Mouse (Mus musculus) thymus, adult 2 months (tissue): ENCODE data around the gene Lsm11. TPM values are rescaled to one million over a fixed set of nuclear protein-coding genes. Genes with fewer than 3 reads are reported as not detected.

Experiments used
- DNase-seq: peaks from one replicate; pipeline ENCODE4 v3.0.0; 2021
- H3K27ac ChIP-seq: fragments of 200-500 bp; 2 replicates; pipeline ENCODE4 v1.5.1; 2012; ENCODE audit warnings: low read length, control low read depth; ENCODE audit not compliant: control insufficient read depth, insufficient read depth
- H3K27me3 ChIP-seq: fragments of 200-500 bp; 2 replicates; pipeline ENCODE4 v1.6.1; 2012; ENCODE audit warnings: mild to moderate bottlenecking, low read length, moderate library complexity, mixed read lengths; ENCODE audit not compliant: control insufficient read depth, insufficient read depth
- H3K36me3 ChIP-seq: fragments of 200-500 bp; 2 replicates; pipeline ENCODE4 v1.6.1; 2012; ENCODE audit warnings: mild to moderate bottlenecking, low read length, moderate library complexity; ENCODE audit not compliant: control insufficient read depth, insufficient read depth
- H3K4me1 ChIP-seq: fragments of 200-500 bp; replicated peaks from 2 replicates; pipeline ENCODE4 v1.6.1; 2012; ENCODE audit warnings: low read length; ENCODE audit not compliant: control insufficient read depth, insufficient read depth
- H3K4me3 ChIP-seq: fragments of 200-500 bp; 2 replicates; pipeline ENCODE4 v1.5.1; 2012; ENCODE audit warnings: mild to moderate bottlenecking, low read length, control low read depth, moderate library complexity; ENCODE audit not compliant: control insufficient read depth, insufficient read depth
- CTCF ChIP-seq: fragments of 200-500 bp; IDR thresholded peaks from 2 replicates; pipeline ENCODE4 v1.5.1; 2012; ENCODE audit warnings: mild to moderate bottlenecking, control low read depth, low read length, moderate library complexity, borderline replicate concordance; ENCODE audit not compliant: control insufficient read depth, poor library complexity, insufficient read depth; ENCODE audit errors: extremely low read depth
- POLR2A ChIP-seq: fragments of 200-500 bp; IDR thresholded peaks from 2 replicates; pipeline ENCODE4 v1.6.1; 2012; ENCODE audit warnings: mild to moderate bottlenecking, low read length, control low read depth, moderate library complexity; ENCODE audit not compliant: control insufficient read depth, poor library complexity, insufficient read depth; ENCODE audit errors: extremely low read depth
- WGBS: fragments of 180-500 bp; shearing (Covaris S2); methylation state at CpG from one replicate; pipeline ENCODE4 v1.1.7; 2018; 5-methylcytosine and 5-hydroxymethylcytosine counted together
- polyA plus RNA-seq: library from polyadenylated mRNA; depleted of rRNA; stranded (reverse); fragments of >200 nt; gene quantifications from 2 replicates; pipeline ENCODE4 v1.2.3, GENCODE M21; 2012

Gene Lsm11
- polyA plus RNA-seq, 1 experiment, result 11.4 TPM

DNA sequence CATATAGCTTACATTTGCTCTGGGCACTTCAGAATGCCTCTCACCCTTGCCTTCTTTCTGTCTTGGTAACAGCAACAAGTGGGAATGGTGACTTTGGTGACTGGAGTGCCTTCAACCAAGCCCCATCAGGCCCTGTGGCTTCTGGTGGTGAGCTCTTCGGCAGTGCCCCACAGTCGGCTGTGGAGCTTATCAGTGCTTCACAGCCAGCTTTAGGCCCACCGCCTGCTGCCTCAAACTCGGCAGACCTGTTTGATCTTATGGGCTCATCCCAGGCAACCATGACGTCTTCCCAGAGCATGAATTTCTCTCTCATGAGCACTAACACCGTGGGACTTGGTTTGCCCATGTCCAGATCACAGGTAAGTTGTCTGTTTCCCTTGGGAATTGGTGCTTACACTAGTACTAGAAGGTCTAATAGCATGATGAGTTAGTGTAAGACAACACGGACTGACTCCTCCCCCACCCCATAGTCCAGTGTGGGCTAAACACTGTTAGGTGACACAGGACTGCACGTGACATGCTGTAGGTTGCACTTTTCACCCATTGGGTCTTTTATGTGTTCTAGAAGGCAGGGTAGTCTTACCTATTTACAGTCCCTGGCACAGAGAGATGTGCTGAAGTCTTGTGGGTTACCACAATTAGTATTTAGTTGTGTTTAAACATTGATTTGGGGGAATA, 38.5 kb downstream of the Lsm11 start:
- no peak overlapping the region for H3K4me3 ChIP-seq
- WGBS, result 97% methylated on average over 8 of the region's 8 CpGs
- H3K36me3 ChIP-seq, result peaks cover 44% of the 10 kb centered on the region
- no peak overlapping the region for H3K27ac ChIP-seq
- no peak for TF ChIP-seq CTCF
- TF ChIP-seq POLR2A, result no peak
- no peaks in the 10 kb centered on the region for H3K4me1 ChIP-seq
- no peak for DNase-seq
- H3K27me3 ChIP-seq, result no peaks in the 10 kb centered on the region

DNA sequence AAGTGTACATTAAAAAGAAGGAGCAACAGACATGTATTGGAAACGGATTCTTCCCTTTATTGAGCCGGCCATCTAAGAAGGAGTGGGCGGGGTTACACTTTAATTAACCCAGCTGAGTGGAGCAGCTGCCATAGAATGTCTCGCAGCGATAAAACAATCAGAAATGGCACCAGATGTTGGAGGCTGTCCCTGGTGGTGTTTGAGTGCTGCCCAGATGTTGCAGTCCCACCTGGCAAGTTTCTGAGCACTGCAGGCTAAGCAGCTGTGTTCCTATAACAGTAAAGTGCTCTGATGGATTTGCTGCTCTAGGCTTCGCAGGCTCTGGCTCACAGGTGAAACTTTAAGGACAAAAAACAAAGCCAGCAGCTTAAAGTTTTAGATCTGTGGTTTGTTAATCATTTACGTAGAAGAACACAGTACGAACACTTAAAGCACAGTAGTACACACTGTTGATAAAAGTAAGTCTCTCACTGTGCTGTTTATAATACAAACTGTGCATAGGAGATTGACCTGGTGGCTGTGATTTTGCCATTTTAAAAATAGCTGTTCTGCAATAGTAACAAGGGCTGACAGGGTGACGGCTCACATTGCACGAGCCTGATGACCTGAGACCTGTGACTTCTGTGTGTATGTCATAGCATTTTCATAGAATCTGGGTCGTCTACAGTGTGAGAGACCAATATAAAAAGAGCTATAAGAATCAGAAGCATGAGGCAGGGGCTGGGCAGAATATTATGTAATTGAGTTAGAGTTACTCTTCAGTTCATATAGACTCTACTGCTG, 44.3 kb downstream of the Lsm11 start:
- Histone ChIP-seq H3K27me3 (no peaks in the 10 kb centered on the region), H3K36me3 (peaks cover 20% of the 10 kb centered on the region), H3K4me1 (no peaks in the 10 kb centered on the region), H3K27ac (no peak overlapping the region), H3K4me3 (no peak overlapping the region)
- WGBS, result 94% methylated on average over 11 of the region's 11 CpGs
- DNase-seq, result no peak
- TF ChIP-seq CTCF, result no peak
- no peak for TF ChIP-seq POLR2A

DNA sequence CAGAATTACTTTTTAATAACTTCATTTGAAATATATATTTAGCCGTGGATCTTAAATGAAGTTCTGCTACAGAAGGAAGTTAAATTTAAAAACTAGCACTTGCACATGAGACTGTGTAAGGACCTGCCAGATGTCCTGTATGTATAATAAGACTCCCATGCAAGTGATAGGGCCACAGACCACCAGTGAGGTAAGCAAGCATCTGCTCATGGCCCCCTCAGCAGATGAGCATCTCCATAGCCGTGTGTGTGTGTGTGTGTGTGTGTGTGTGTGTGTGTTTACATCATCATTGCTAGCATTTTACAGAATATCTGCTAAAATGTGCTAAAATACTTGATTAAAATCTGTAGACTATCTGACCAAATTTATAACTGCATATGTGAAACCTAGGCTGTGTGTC, 47.3 kb downstream of the Lsm11 start:
- H3K4me3 ChIP-seq, result no peak overlapping the region
- H3K27ac ChIP-seq, result no peak overlapping the region
- WGBS, result 96% methylated on average over 2 of the region's 2 CpGs
- no peaks in the 10 kb centered on the region for H3K4me1 ChIP-seq
- no peak for DNase-seq
- no peak for TF ChIP-seq CTCF
- no peak for TF ChIP-seq POLR2A
- peaks cover 45% of the 10 kb centered on the region for H3K36me3 ChIP-seq
- no peaks in the 10 kb centered on the region for H3K27me3 ChIP-seq

DNA sequence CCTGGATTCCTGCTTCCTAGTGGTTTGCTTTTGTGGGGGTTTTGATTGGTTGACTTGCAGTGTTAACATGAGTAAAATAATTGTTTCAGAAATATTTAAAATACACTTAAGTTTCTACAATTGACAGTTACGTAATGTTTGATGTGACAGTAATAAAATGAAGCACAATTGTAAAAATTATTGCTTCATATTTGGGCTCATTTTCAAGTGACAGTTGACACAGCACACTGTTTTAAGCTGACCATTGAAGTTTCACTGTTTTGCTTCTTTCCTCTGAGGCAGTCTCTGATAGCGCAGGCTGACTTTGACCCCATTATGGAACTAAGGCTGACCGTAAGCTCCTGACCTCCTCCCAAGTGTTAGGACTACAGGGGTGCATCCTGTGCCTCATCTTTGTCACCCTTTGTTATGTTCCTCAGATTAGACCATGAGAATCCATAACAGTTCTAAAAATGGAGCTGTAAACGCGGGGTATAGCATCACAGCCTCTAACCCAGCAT, 51.8 kb downstream of the Lsm11 start:
- DNase-seq, result no peak
- 97% methylated on average over 5 of the region's 5 CpGs for WGBS
- Histone ChIP-seq H3K36me3 (peaks cover 64% of the 10 kb centered on the region), H3K27me3 (no peaks in the 10 kb centered on the region), H3K4me1 (peaks cover 4% of the 10 kb centered on the region), H3K4me3 (no peak overlapping the region), H3K27ac (no peak overlapping the region)
- TF ChIP-seq CTCF (no peak), POLR2A (no peak)

DNA sequence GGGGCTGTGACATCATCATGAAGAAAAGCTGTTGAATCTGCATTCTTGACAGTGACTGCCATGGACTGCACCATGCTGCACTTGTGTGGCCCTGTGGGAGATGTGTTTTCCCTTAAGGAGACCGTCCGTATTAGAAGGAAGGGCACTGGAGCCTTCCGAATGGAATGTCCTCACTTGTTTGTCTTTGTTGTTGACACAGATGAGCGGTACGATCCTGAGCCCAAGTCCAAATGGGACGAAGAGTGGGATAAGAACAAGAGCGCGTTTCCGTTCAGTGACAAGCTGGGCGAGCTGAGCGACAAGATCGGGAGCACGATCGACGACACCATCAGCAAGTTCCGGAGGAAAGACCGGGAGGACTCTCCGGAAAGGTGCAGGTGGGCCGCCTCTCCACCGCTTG, 54.3 kb downstream of the Lsm11 start:
- Histone ChIP-seq H3K27me3 (no peaks in the 10 kb centered on the region), H3K4me1 (peaks cover 4% of the 10 kb centered on the region), H3K27ac (no peak overlapping the region), H3K36me3 (peaks cover 70% of the 10 kb centered on the region), H3K4me3 (no peak overlapping the region)
- 97% methylated on average over 20 of the region's 20 CpGs for WGBS
- no peak for DNase-seq
- no peak for TF ChIP-seq CTCF
- TF ChIP-seq POLR2A, result no peak

DNA sequence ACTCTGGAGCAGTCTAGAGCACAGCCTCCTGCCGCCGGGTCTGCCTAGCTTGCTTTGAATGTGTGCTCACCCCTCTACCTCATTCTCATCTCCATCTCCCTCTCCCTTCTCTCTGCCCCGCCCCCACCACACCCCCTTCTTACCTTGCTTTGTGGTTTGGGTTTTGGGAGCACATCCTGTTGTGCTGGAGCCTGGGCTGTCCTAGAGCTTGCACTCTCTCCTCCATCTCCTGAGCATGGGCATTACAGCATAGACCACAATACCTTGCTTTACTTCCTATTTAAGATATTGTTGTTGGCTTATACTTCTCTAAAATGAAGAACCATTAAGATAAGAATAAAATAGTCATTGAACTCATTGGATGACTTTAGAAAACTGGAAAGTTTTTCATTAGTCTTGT, 54.8 kb downstream of the Lsm11 start:
- Histone ChIP-seq H3K4me1 (peaks cover 4% of the 10 kb centered on the region), H3K27ac (no peak overlapping the region), H3K4me3 (no peak overlapping the region), H3K36me3 (peaks cover 70% of the 10 kb centered on the region), H3K27me3 (no peaks in the 10 kb centered on the region)
- 59% methylated on average over 3 of the region's 3 CpGs for WGBS
- TF ChIP-seq POLR2A (no peak), CTCF (no peak)
- DNase-seq, result no peak

DNA sequence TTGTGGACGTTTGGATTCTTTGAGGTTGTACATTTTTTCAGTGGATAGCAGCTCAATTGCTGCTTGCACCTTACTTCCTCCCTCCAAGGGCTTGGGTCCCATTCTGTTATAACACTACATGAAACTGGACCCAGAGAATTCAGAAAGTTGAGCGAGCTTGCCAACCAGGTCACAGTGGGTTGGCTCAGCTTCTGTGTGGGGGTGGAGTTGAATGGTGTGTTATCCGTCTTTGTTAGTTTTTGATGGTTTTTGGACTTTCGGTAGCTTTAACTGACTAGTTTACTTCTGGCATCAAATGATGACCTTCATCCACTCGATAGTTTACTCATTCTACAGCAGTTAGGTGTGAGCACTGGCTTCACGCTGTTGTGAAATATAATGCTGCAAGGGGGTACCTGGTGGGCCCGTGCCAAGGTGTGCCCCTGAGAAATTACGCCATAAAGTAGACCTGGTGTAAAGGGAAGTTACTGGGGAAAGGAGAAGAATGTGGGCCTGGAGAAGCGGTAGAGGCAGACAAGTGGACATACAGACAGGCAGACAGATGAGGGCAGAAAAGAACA, 56.2 kb downstream of the Lsm11 start:
- no peak for TF ChIP-seq POLR2A
- no peak for TF ChIP-seq CTCF
- H3K36me3 ChIP-seq, result peaks cover 60% of the 10 kb centered on the region
- no peak overlapping the region for H3K4me3 ChIP-seq
- no peak overlapping the region for H3K27ac ChIP-seq
- peaks cover 4% of the 10 kb centered on the region for H3K4me1 ChIP-seq
- DNase-seq, result no peak
- H3K27me3 ChIP-seq, result no peaks in the 10 kb centered on the region
- 93% methylated on average over 9 of the region's 9 CpGs for WGBS
